Mouse (Mus musculus) heart, postnatal 36 days (tissue): Measurements from ENCODE around the gene Cd109. TPM values are rescaled to one million over a fixed set of nuclear protein-coding genes. Genes with fewer than 3 reads are reported as not detected.

Source experiments
- DNase-seq, 2 experiments: peaks; one replicate each; pipeline ENCODE4 v3.0.0; 2021 to 2022
- intact Hi-C: fragments of 180-260 bp; cut with DNase I; formaldehyde crosslinking; loops from one replicate; pipeline ENCODE4 v1.15.1; 2025
- total RNA-seq, 2 experiments: library from RNA; stranded (reverse); gene quantifications; 2 replicates each; pipeline ENCODE4 v1.2.3; 2021

Gene Cd109
- total RNA-seq, result 1 to 10 TPM; 1.6 to 1.9 TPM

GRCm38 (mm10) chr9:78615401-78616021 is at the start of gene Cd109:
Gene Cd109, plus strand, starts transcription at chr9:78615546.
- intact Hi-C loops, result no loop called here
- DNase-seq, result peak; percentile 41 to 56

GRCm38 (mm10) chr9:78569934-78570333 is 45.4 kb upstream of the Cd109 start:
- no peak for DNase-seq
- intact Hi-C loops, result no loop called here

DNA sequence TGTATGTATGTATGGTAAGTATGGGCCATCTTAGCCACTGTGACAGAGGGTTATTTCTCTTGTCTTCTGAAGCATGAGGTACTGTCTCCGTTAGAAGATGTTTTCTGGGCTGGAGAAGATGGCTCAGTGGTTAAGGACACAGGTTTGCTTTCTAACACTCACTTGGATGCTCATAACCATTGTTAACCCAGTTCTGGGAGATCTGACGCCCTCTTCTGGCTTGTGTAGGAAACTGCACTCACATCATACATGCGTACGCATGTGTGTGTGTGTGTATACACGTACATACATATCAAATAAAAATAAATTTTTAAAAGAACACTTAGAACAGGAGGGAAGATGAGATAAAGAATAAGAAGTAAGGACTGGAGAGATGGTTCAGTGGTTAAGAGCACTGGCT is 38.9 kb upstream of the Cd109 start:
- intact Hi-C loops, result no loop called here
- DNase-seq, result no peak

DNA sequence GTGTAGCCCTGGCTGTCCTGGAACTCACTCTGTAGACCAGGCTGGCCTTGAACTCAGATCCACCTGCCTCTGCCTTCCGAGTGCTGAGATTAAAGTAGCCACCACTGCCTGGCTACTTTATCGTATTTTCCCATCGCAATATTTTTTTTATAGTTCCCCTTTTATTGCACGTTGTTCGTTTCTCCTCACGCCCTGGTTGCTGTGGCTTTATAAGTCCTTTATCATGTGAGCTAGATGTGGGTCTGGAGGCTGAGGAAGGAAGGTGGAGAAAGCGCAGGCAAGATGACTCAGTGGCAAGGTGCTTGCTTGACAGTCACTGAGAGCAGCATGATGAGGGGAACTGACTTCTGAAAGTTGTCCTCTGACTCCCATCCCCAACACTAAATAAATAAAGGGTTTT is 36.5 kb upstream of the Cd109 start:
- intact Hi-C loops, result no loop called here
- no peak for DNase-seq

DNA sequence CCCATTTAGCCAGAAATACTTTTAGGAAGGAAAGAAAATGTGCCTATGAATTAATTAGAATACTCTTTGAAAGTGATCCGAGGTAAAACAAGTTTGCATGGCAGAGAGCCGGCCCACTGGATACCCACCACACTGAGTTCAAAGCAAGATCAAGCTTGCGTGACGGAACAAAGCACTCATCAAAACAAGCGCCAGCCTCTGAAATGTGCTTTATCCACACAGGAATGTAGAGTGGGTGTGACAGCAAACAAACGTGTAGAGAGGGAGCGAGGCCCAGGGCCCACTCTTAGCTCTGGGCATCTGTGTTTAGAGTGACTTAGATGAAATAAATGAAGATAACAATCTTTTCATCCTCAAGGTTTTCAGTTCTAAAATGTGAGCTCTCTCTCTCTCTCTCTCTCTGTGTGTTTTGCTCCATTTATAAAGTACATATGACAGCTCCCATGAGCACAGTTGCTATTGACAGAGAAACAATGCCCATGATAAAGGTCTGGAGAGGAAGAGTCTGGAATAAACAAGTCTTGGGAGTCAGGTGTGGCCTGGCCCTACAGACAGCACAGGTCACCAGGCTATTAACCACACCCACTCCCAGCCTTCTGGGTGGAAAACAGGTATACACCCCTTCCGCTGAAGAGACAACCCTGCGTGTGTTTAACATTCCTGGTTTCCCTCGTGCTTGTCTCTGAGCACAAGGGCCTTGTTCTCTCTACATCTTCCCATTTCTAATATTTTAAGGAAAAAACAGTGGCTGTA is 35.5 kb upstream of the Cd109 start:
- DNase-seq, result no peak

GRCm38 (mm10) chr9:78587218-78587883 is 28.0 kb upstream of the Cd109 start:
- DNase-seq, result peak in 1 of 2 experiments; percentile 46
- intact Hi-C loops, result loop anchor here (5.0 kb wide), 1 partner anchor 60 kb away; no protein-coding TSS in a partner anchor

More for the DNA sequence above, 35.5 kb upstream of the Cd109 start:
- intact Hi-C loops, result no loop called here

DNA sequence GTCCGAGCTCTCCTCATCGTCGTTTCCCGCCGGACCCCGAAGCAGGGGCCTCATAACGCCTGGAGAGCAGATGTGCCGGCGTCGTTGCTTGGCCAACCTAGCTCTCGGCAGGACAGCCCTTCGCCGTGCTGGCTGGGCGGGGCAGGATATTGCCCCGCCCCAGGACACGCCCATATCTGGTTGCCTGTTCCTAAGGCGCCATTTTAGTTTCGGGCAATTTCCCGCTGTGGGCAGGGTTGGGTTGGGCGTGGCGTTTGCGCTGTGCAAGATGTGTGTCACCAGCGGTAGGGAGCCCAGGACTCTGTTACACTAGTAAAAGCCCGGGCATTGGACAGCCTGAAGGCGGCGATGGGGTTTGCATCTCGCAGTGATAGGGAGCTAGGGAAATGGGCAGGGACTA is 27.4 kb upstream of the Cd109 start, which contains the start of gene Slc17a5:
TSS of gene Slc17a5 (minus strand) at position 128 of the 400 bp plus-strand sequence.
- peak; percentile 93 to 96 for DNase-seq
- intact Hi-C loops, result loop anchor here (5.0 kb wide), 1 partner anchor 61 kb away; no protein-coding TSS in a partner anchor

DNA sequence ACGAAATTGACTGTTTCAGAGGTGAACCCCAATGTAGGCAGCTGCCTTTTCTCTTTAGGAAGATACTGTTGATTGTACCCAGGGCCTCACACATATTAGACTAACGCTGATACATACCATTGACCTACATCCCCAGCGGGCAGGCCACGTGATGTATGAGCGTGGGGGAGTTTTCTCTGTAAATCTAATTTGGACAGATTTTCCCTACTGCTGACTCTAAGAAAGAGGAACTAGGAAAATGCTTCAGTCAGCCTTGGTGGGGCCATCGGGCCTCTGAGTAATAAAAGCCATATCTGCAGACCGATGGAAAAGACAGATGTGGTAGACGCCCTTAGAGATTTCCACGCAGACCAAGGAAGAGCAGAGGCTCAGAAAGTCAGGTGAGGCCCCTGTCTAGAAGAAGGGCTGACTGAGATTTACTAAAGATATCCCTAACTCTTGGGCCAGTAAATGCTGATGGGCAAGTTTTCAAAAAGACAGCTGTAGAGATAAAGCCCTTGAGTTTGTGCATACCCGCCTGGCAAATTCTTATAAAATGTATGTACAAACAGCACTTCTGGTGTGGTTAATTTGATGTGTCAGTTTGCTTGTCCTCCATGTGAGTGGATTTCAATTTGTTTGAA is 26.8 kb upstream of the Cd109 start:
- peak in 1 of 2 experiments; percentile 13 for DNase-seq
- intact Hi-C loops, result loop anchor here (5.0 kb wide), 1 partner anchor 61 kb away; no protein-coding TSS in a partner anchor

GRCm38 (mm10) chr9:78590471-78590870 is 24.9 kb upstream of the Cd109 start:
- intact Hi-C loops, result no loop called here
- DNase-seq, result no peak

DNA sequence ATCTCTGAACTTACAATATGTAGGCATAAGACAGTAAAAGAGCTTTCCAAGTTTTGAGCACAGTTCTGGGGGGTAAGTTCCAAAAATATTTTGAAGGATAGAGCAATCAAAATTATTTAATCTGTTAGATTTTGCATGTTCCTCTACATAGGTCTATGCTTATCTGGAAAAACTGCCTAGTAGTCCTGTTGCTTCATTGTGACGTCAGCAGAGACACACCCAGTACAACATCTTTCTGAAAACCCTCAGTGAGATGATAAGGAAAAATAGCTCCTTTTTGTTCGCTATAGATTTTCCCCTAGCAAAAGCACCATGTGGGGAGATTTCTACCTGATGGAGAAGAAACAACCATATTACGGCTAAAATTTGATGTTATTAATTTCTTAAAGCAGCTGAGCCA is 20.1 kb upstream of the Cd109 start:
- DNase-seq, result no peak
- intact Hi-C loops, result no loop called here

DNA sequence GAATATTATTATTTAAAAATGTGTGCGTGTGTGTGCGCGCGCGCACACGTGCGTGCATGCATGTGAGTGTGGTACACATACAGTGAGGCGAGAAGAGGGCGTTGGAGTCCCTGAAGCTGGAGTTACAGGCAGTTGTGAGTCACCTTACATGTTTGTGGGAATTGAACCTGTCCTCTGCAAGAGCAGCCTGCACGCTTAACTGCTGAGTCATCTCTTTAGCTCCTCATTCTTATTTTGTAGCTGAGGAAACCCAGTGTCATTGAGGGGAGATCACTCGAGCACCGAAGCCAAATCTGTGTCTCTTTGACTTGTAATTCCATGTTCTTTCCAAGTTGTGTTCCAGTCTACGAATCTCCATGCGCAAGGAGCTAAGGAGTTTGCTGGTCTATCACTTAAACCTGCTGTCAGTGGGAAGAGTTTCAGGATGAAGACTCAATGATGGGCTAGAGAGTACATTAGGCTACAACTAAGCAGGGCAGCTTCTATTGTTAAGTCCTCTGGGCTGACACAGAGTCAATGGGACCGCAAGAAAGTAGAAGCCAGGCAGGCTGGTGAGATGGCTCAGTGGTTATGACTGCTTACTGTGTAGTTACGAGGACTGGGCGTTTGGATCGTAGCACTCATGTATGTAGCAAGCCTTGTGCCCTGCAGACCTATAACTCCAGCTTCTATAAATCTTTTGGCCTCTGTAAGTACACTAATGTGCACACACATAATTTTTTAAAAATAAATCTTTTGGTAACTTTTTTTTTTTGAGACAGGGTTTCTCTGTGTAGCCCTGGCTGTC is 19.4 kb upstream of the Cd109 start:
- intact Hi-C loops, result loop anchor here (2.0 kb wide), 1 partner anchor 35 kb away; no protein-coding TSS in a partner anchor
- no peak for DNase-seq

GRCm38 (mm10) chr9:78596834-78597233 is 18.5 kb upstream of the Cd109 start:
- peak in 1 of 2 experiments; percentile 47 for DNase-seq
- intact Hi-C loops, result loop anchor here (1.0 to 2.0 kb wide), 2 partner anchors 34 to 49 kb away; no protein-coding TSS in a partner anchor

DNA sequence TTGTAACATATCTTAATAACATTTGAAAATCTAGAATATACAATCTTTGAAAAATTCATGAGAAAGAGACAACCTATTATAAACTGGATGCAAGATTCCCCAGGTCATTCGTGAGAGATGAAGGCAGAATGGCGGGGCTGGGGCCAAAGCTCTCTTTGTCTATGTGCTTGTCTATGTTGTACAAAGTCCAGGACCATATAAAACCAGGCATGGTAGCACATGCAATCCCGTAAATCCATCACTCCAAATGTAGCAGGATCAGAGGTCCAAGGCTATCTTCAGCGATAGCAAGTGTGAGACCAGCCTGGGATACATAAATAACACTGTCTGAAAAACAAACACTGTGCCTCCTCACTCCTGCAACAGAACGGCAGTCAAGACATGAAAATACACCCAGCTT is 15.4 kb upstream of the Cd109 start:
- intact Hi-C loops, result no loop called here
- no peak for DNase-seq

DNA sequence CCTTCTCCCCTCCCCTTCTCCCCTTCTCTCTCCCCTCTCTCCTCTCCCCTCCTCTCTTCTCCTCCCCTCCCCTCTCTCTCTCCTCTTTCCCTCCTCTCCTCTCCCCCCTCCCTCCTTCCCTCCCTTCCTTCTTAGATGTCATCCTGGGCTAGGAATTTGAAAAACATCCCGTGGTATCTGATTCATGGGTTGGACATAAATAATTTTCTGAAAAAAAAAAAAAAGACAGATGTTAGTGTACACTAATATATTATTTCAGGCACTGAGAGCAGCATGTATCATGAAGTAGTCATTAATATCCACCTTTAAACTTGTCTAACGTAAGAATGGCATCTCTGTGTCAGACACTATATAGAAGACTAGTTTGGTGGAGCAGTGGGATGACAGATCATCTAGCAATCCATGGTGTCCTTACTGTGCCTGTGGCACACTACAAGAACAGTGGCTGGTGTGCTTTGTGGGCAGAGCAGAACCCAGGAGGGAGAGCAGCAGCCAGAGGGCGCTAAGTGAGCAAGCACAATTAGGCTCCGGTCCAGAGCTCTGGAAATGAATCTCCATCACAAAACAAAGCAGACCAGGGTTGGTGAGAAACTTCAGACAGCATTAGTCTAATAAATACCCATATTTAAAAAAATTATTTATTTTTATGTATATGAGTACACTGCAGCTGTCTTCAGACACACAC is 14.2 kb upstream of the Cd109 start:
- intact Hi-C loops, result no loop called here
- peak; percentile 18 to 32 for DNase-seq

- DNase-seq, result no peak
- intact Hi-C loops, result no loop called here
Measured at GRCm38 (mm10) chr9:78614201-78614600, 1.1 kb upstream of the Cd109 start.

GRCm38 (mm10) chr9:78619285-78619684 is 3.9 kb downstream of the Cd109 start:
- no peak for DNase-seq
- intact Hi-C loops, result no loop called here

DNA sequence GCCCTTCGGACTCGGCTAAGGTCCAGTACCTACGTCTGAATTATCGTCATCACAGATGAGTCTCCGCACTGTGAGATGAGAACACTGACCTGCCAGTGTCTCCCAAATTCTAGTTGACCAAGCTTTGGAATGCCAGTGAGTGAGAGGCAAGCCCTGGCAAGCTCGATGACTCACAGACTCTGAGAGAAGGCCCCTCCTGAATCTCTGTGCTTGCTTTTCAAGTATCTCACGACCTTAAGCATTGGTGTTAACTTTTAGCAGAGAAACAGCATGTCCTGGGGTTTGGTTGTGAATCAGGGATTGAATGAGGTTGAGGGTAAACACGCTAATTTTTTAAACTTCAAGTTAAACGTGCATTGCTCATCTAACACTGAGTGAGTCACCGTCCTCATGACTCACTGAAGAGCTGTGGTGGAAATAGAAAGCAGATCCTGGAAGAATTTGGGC is 8.0 kb downstream of the Cd109 start:
- DNase-seq, result no peak
- intact Hi-C loops, result no loop called here

DNA sequence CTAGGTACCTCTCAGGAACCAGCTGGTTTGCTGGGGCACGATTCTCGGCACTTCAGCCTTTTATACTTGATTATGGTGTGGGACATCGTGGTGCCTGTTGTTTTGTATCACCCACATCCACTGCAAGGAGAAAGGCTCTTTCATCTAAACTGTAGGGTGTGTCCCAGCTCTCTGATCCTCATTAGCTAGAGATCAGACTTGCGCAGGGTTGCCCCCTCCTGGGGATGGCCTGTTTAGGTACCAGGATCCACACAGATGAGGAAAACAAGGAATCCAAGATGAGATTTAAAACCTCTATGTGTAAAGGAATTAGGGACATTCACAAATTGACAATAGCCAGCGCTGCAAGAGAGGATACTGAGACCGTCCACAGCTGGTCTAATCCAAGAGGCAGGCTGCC is 14.6 kb downstream of the Cd109 start:
- intact Hi-C loops, result loop anchor here (2.0 kb wide), 1 partner anchor 33 kb away; no protein-coding TSS in a partner anchor
- peak in 1 of 2 experiments; percentile 8 for DNase-seq

- DNase-seq, result no peak
- intact Hi-C loops, result loop anchor here (2.0 kb wide), 1 partner anchor 35 kb away; no protein-coding TSS in a partner anchor
Measured at GRCm38 (mm10) chr9:78631755-78632434, 16.5 kb downstream of the Cd109 start.
